Mouse (Mus musculus) G1E (cell line): ENCODE data around the gene Kcna10.

Source experiments
- CTCF ChIP-seq: IDR thresholded peaks from 2 replicates; pipeline ENCODE4 v1.5.1; 2012; ENCODE audit warnings: low read depth, low read length, inconsistent platforms, mixed read lengths
- GATA1 ChIP-seq: IDR thresholded peaks from 2 replicates; pipeline ENCODE4 v1.6.1; 2012; ENCODE audit warnings: borderline replicate concordance, low read length, inconsistent platforms, mixed read lengths
- GATA2 ChIP-seq: IDR thresholded peaks from 2 replicates; pipeline ENCODE4 v1.6.1; 2012; ENCODE audit warnings: low read depth, low read length, inconsistent platforms, borderline replicate concordance
- POLR2AphosphoS5 ChIP-seq: IDR thresholded peaks from 2 replicates; pipeline ENCODE4 v1.6.1; 2012; ENCODE audit warnings: low read depth, low read length, inconsistent platforms; ENCODE audit not compliant: insufficient replicate concordance
- TAL1 ChIP-seq: conservative IDR thresholded peaks from 2 replicates; pipeline ENCODE4 v1.6.1; 2012; ENCODE audit warnings: low read depth, low read length, inconsistent platforms, mixed read lengths

DNA sequence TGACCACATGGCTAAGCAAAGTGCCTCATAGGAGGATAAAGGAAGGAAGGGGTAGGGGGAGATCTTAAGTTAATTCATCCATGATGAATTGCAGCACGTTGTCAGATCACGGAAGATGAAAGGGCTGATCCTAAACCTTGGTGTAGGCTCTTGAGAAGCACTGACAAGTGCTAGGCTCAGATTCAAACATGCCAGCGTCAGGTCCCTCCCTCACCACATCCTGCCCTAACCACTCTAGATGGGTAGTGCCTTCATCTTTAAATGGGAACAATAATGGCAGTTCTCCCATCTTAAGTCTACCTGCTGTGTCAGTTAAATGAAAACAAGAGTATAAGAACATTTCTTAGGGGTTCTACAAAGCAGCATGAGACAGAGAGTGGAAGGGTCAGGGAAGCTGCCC lies 2.7 kb downstream of the Kcna10 start:
- TF ChIP-seq GATA1 (no peak), CTCF (no peak), POLR2AphosphoS5 (no peak), TAL1 (no peak), GATA2 (no peak)
